Mouse (Mus musculus): Measurements from ENCODE around the gene Tmed2. TPM values are rescaled to one million over a fixed set of nuclear protein-coding genes. Genes with fewer than 3 reads are reported as not detected.
A peak's percentile ranks its signal among the peaks of the same experiment; 100 is the strongest.

Tmed2 gene
- polyA plus RNA-seq, 1 experiment from 2014 or later = 649 TPM

DNA sequence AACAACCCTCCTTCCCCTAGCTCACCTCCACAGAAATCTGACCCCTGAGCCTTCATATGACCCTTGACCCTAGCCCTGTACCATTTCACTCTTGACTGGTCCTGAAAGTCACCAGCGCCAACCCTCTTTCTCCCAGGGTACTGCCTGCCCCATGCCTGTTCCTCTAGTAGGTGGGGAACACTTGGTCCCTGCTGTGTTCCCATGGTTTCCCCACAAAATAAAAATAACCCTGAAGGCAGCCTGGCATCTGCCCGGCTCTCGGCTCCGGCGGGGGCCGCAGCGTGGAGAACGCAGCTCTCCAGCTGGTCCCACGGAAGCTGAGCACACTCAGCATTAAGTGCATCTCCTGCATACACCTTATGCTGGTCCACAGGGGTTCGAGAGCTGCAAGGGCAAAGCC, 21.8 kb upstream of the Tmed2 start:
- WGBS = 94% methylated on average over 10 of the region's 10 CpGs
- H3K9ac ChIP-seq (ENCODE audit: low read depth, low read length) = no peak overlapping the region
- no peak for ATAC-seq
- H3K4me3 ChIP-seq (ENCODE audit: low read length) = no peak overlapping the region
- no peaks in the 10 kb centered on the region for H3K9me3 ChIP-seq (ENCODE audit: control insufficient read depth, low read length)
- no peak overlapping the region for H3K27ac ChIP-seq (ENCODE audit: low read length)
- no peak overlapping the region for H3K4me2 ChIP-seq (ENCODE audit: low read depth, low read length)
- no peaks in the 10 kb centered on the region for H3K36me3 ChIP-seq (ENCODE audit: control insufficient read depth, insufficient read depth, low read length)
- H3K27me3 ChIP-seq (replicated peaks; ENCODE audit: control insufficient read depth, insufficient read depth, low read length) = no peaks in the 10 kb centered on the region
- no peaks in the 10 kb centered on the region for H3K4me1 ChIP-seq (ENCODE audit: control insufficient read depth, insufficient read depth, low read length)

DNA sequence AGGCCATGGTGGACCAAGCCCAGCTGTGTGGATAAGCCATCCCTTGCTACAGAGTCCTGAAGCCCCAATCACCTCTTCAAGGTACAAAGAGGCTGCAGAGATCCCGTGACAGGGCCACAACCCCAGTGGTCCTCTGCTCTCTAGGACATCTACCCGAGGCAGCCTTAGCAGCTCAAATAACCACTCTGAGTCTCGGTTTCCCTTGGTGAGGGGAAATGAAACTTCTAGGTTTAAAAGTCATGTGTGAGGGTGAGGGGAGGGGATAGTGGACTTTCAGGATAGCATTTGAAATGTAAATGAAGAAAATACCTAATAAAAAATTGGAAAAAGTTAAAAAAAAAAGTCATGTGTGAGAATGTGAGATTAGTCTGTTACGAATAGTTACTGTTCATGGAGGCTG, 18.9 kb upstream of the Tmed2 start:
- ATAC-seq = no peak
- 88% methylated on average over 4 of the region's 4 CpGs for WGBS
- Histone ChIP-seq H3K9me3 (ENCODE audit: control insufficient read depth, low read length) (no peaks in the 10 kb centered on the region), H3K4me1 (ENCODE audit: control insufficient read depth, insufficient read depth, low read length) (no peaks in the 10 kb centered on the region), H3K27me3 (replicated peaks; ENCODE audit: control insufficient read depth, insufficient read depth, low read length) (no peaks in the 10 kb centered on the region), H3K36me3 (ENCODE audit: control insufficient read depth, insufficient read depth, low read length) (no peaks in the 10 kb centered on the region), H3K27ac (ENCODE audit: low read length) (no peak overlapping the region), H3K9ac (ENCODE audit: low read depth, low read length) (no peak overlapping the region), H3K4me3 (ENCODE audit: low read length) (no peak overlapping the region), H3K4me2 (ENCODE audit: low read depth, low read length) (no peak overlapping the region)

DNA sequence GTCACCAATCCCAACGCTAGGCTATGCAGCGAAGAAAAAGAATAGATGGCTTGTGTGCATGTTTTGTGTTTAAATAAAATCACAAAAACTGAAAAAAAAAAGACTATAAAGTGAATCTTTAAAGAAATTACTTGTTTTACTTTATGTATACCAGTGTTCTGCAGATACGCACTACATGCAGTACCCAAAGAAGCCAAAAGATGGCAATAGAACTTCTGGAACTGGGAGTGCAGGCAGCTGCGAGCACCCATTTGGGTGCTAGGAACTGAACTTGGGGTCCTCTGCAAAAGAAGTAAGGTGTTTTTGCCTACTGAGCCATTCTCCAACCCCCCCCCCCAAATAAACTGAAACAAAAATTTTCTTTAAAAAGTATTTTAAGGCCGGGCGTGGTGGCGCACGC, 17.5 kb upstream of the Tmed2 start:
- ATAC-seq = no peak
- WGBS = 95% methylated on average over 8 of the region's 8 CpGs
- Histone ChIP-seq H3K27ac (ENCODE audit: low read length) (no peak overlapping the region), H3K4me3 (ENCODE audit: low read length) (no peak overlapping the region), H3K4me2 (ENCODE audit: low read depth, low read length) (no peak overlapping the region), H3K27me3 (replicated peaks; ENCODE audit: control insufficient read depth, insufficient read depth, low read length) (no peaks in the 10 kb centered on the region), H3K4me1 (ENCODE audit: control insufficient read depth, insufficient read depth, low read length) (no peaks in the 10 kb centered on the region), H3K9ac (ENCODE audit: low read depth, low read length) (no peak overlapping the region), H3K36me3 (ENCODE audit: control insufficient read depth, insufficient read depth, low read length) (no peaks in the 10 kb centered on the region), H3K9me3 (ENCODE audit: control insufficient read depth, low read length) (no peaks in the 10 kb centered on the region)

DNA sequence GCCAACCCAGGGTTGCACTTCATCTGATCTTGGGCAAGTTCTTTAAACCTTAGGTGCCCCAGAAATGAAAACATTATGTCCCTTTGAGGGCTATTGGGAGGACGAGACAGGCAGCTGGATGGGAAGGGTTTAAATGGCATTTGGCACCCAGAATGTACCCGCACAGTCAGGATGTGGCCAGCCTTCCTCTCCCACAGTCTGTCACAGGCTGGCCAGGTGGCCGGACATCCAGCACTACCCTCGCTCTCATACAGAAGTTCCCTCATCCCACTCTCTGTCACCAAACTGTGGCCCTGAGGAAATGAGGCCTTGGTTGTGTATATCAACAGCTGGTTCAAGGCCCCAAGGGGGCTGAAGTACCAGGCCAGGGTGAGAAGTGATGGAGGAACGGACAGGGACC, 15.6 kb upstream of the Tmed2 start:
- Histone ChIP-seq H3K27ac (ENCODE audit: low read length) (no peak overlapping the region), H3K4me2 (ENCODE audit: low read depth, low read length) (no peak overlapping the region), H3K9ac (ENCODE audit: low read depth, low read length) (no peak overlapping the region), H3K9me3 (ENCODE audit: control insufficient read depth, low read length) (no peaks in the 10 kb centered on the region), H3K4me1 (ENCODE audit: control insufficient read depth, insufficient read depth, low read length) (peaks cover 8% of the 10 kb centered on the region), H3K36me3 (ENCODE audit: control insufficient read depth, insufficient read depth, low read length) (no peaks in the 10 kb centered on the region), H3K4me3 (ENCODE audit: low read length) (no peak overlapping the region), H3K27me3 (replicated peaks; ENCODE audit: control insufficient read depth, insufficient read depth, low read length) (no peaks in the 10 kb centered on the region)
- 92% methylated on average over 5 of the region's 5 CpGs for WGBS
- no peak for ATAC-seq

DNA sequence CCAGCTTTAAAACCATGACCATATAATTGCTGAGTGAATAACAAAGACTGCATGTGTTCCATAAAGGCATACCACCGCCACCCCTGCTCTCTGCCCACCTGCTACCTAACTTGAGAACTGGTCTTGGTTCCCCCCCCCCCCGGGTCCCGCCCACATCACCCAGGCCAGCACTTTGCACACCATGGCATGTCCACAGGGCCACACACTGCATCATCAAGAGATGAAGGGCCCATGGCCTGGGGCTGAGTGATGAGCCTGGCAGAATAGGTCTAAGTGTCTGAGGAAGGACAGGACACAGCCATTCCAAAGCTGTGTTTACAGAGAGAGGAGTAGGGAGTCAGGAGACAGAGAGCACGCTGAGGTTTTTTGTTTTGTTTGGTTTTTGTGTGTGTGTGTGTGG, 12.1 kb upstream of the Tmed2 start:
- Histone ChIP-seq H3K36me3 (ENCODE audit: control insufficient read depth, insufficient read depth, low read length) (no peaks in the 10 kb centered on the region), H3K4me3 (ENCODE audit: low read length) (peak overlapping the region; percentile 79), H3K27ac (ENCODE audit: low read length) (no peak overlapping the region), H3K4me2 (ENCODE audit: low read depth, low read length) (peak overlapping the region; percentile 85; the same call in 1 of the 2 replicates), H3K4me1 (ENCODE audit: control insufficient read depth, insufficient read depth, low read length) (peaks cover 15% of the 10 kb centered on the region), H3K9ac (ENCODE audit: low read depth, low read length) (peak overlapping the region; percentile 56; the same call in 1 of the 2 replicates), H3K27me3 (replicated peaks; ENCODE audit: control insufficient read depth, insufficient read depth, low read length) (no peaks in the 10 kb centered on the region), H3K9me3 (ENCODE audit: control insufficient read depth, low read length) (no peaks in the 10 kb centered on the region)
- no peak for ATAC-seq
- 68% methylated on average over 4 of the region's 4 CpGs for WGBS

DNA sequence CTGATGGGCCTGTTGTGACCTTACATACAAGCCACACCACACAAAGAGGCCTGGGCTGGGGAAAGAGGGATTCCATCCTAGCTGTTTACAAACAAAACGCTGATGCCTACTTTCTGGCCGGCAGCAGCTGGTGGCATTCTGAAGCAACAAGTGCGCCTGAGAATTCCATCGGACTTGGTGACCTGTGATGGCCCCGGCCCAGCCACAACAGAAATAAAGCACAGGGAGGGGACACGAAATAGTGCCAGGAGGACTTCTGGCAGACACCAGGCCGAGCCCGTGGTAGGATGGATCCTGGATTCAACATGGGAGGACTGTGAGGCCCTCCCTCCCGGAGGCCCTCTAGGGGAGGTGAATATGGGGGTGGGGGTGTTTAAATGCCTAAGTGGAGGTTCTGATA, 11.7 kb upstream of the Tmed2 start:
- 29% methylated on average over 9 of the region's 9 CpGs for WGBS
- Histone ChIP-seq H3K9me3 (ENCODE audit: control insufficient read depth, low read length) (no peaks in the 10 kb centered on the region), H3K27ac (ENCODE audit: low read length) (0 out of 2 replicates have a peak overlapping the region, but pooled peaks have one; percentile 5), H3K4me3 (ENCODE audit: low read length) (peak overlapping the region; percentile 79), H3K36me3 (ENCODE audit: control insufficient read depth, insufficient read depth, low read length) (no peaks in the 10 kb centered on the region), H3K27me3 (replicated peaks; ENCODE audit: control insufficient read depth, insufficient read depth, low read length) (no peaks in the 10 kb centered on the region), H3K4me2 (ENCODE audit: low read depth, low read length) (peak overlapping the region; percentile 85), H3K9ac (ENCODE audit: low read depth, low read length) (peak overlapping the region; percentile 56), H3K4me1 (ENCODE audit: control insufficient read depth, insufficient read depth, low read length) (peaks cover 15% of the 10 kb centered on the region)
- ATAC-seq = no peak

DNA sequence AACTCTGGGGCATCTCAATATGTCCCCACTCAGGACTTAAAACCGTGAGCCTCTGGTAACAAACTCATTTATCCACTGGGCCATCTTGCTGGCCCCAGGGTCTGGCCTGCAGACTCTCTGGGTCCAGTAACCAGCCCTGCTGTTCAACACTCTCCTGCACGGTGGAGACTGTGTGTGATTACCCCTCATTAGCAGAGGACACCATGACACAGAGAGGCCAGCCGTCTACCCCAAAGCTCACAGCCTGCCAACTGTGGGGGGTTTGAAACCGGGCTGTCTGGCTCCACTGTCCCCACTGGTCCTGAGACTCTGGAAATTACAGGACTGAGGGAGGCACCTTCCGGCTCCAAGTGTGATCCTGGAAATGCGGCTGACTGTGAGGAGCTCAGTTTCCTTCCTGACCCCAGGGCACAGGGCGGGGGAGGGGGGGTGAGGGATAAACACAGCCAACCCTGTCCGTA, 11.3 kb upstream of the Tmed2 start:
- Histone ChIP-seq H3K4me1 (ENCODE audit: control insufficient read depth, insufficient read depth, low read length) (peaks cover 15% of the 10 kb centered on the region), H3K36me3 (ENCODE audit: control insufficient read depth, insufficient read depth, low read length) (no peaks in the 10 kb centered on the region), H3K27ac (ENCODE audit: low read length) (0 out of 2 replicates have a peak overlapping the region, but pooled peaks have one; percentile 5), H3K4me3 (ENCODE audit: low read length) (peak overlapping the region; percentile 79), H3K9me3 (ENCODE audit: control insufficient read depth, low read length) (no peaks in the 10 kb centered on the region), H3K27me3 (replicated peaks; ENCODE audit: control insufficient read depth, insufficient read depth, low read length) (no peaks in the 10 kb centered on the region), H3K4me2 (ENCODE audit: low read depth, low read length) (peak overlapping the region; percentile 85), H3K9ac (ENCODE audit: low read depth, low read length) (peak overlapping the region; percentile 56)
- WGBS = 31% methylated on average over 8 of the region's 8 CpGs
- ATAC-seq = no peak

DNA sequence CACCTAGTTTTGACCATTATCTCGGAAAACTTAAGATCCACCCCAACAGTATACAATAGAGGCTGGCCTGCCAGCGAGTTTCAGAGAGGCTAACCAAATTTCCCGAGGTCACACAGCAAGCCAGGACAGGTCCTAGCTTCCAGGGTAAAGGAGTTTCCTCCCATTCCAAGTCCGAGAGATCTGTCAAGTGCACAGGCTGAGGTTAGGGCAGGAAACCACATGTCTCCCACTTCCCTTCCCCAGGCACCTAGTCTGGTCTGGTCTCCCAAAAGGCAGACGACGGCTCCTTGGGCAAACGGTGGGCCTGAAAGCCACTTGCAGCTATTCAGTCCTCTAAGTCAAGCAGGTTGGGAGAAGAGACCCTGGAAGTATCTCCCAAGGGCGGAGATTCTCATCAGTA, 10.8 kb upstream of the Tmed2 start:
- H3K4me2 ChIP-seq (ENCODE audit: low read depth, low read length) = peak overlapping the region; percentile 85
- H3K9ac ChIP-seq (ENCODE audit: low read depth, low read length) = peak overlapping the region; percentile 82
- peaks cover 15% of the 10 kb centered on the region for H3K4me1 ChIP-seq (ENCODE audit: control insufficient read depth, insufficient read depth, low read length)
- H3K4me3 ChIP-seq (ENCODE audit: low read length) = peak overlapping the region; percentile 79
- ATAC-seq = no peak
- no peaks in the 10 kb centered on the region for H3K36me3 ChIP-seq (ENCODE audit: control insufficient read depth, insufficient read depth, low read length)
- H3K27me3 ChIP-seq (replicated peaks; ENCODE audit: control insufficient read depth, insufficient read depth, low read length) = no peaks in the 10 kb centered on the region
- H3K9me3 ChIP-seq (ENCODE audit: control insufficient read depth, low read length) = no peaks in the 10 kb centered on the region
- 45% methylated on average over 8 of the region's 8 CpGs for WGBS
- no peak overlapping the region; the same call in 1 of the 2 replicates for H3K27ac ChIP-seq (ENCODE audit: low read length)

DNA sequence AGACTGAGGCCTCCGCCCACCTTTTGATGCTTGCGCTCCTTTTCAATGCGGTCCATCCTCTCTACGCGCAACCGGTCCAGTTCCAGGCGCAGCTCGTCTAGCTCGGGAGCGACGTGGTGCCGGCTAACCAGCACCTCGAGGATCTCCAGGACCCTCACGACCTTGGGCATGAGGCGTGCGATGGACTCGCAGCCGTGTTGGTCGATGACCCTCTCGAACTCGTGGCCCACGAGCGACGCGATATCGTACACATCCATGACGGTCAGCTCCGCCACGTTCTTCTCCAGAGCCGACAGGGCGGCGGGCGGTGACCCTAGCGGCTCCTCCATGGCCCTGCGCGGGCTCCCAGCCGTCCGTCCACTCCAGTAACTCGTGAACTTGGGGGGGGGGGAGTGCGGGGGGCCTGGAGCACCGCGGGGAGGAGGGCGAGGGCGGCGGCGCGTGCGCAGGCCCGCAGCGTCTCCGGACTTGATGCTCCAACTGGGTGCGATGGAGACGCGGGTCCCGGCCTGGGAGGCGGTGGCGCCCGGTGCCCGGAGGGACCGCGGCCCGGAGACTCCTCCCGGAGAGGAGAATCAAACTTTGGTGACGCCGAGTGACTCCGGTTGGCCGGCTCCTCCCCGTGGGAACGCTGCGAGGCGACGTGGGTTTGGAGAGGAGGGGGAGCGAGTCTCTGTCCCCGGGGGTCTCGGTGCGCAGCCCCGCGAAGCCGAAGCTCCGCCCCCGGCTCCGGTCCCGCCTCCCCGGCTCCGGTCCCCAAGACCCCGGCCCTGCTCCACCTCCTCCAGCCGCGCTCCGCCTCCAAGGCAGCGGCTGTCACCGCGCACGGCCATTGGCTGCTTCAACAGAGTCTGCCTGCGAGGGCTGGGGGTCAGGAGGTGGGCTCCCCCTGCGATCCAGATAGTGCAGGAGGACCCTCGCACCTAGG, 9.6 kb upstream of the Tmed2 start, which contains the start of gene Rilpl1:
TSS of gene Rilpl1 (minus strand) at position 737 of the 928 bp plus-strand sequence.
- peak within 1 kb of the TSS; percentile 82 for H3K9ac ChIP-seq (ENCODE audit: low read depth, low read length)
- peak within 1 kb of the TSS; percentile 79 for H3K4me3 ChIP-seq (ENCODE audit: low read length)
- WGBS = under 1% methylated on average over 71 of the region's 96 CpGs
- H3K36me3 ChIP-seq (ENCODE audit: control insufficient read depth, insufficient read depth, low read length) = no peaks in the 10 kb centered on the region
- peak within 1 kb of the TSS; percentile 85 for H3K4me2 ChIP-seq (ENCODE audit: low read depth, low read length)
- H3K27me3 ChIP-seq (replicated peaks; ENCODE audit: control insufficient read depth, insufficient read depth, low read length) = no peaks in the 10 kb centered on the region
- peak; percentile 84 for ATAC-seq
- H3K27ac ChIP-seq (ENCODE audit: low read length) = peak within 1 kb of the TSS; percentile 83
- H3K9me3 ChIP-seq (ENCODE audit: control insufficient read depth, low read length) = no peaks in the 10 kb centered on the region
- H3K4me1 ChIP-seq (ENCODE audit: control insufficient read depth, insufficient read depth, low read length) = peaks cover 15% of the 10 kb centered on the region

Data from intestine, embryonic 16.5 days (tissue).